Mouse (Mus musculus): ENCODE measurements around the gene Ecd. TPM values are rescaled to one million over a fixed set of nuclear protein-coding genes. Genes with fewer than 3 reads are reported as not detected.

Ecd gene
- total RNA-seq (2021), result 10 to 100 TPM; 31.4 to 31.8 TPM

GRCm38 (mm10) chr14:20347991-20348541 lies at the start of gene Ecd, which contains the start of gene Fam149b:
TSS of gene Ecd (minus strand) at chr14:20348121.
TSS of gene Fam149b (plus strand) at chr14:20348162.
- peak; percentile 96 to 98 for DNase-seq
- intact Hi-C loops (cut with DNase I), result no loop called here

DNA sequence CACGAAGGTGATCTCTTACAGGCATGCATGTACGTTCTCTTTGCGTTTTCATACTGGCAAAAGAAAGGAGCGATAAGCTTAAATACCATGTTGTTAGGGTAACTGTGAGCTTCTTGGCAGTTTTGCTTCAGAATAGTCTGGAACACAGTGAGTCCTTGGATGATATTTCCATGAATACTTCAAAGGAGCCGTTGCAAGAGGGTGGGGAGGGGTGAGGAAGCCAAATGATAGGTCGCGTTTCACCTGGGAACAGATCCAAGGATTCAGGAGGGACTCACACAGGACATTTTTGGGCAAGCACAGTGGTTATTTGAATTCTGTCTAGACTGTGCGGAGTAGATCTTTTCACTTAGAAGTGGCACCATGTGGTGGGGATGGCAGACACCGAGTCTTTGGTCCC lies 49.3 kb upstream of the Ecd start:
- intact Hi-C loops (cut with DNase I), result loop anchor here (10.0 kb wide), 1 partner anchor 268 kb away; the partner anchor contains the start of gene Synpo2l
- no peak for DNase-seq

- peak; percentile 96 for DNase-seq
- intact Hi-C loops (cut with DNase I), result loop anchor here (10.0 kb wide), 1 partner anchor 271 kb away; the partner anchor contains the start of gene Synpo2l
Observed at GRCm38 (mm10) chr14:20393205-20393913, 45.4 kb upstream of the Ecd start, which contains the start of gene Mrps16. TSS of gene Mrps16 (minus strand) at chr14:20393634.

- DNase-seq, result no peak
- intact Hi-C loops (cut with DNase I), result loop anchor here (10.0 kb wide), 1 partner anchor 272 kb away; the partner anchor contains the start of gene Synpo2l
Observed at GRCm38 (mm10) chr14:20392326-20392725, 44.4 kb upstream of the Ecd start.

DNA sequence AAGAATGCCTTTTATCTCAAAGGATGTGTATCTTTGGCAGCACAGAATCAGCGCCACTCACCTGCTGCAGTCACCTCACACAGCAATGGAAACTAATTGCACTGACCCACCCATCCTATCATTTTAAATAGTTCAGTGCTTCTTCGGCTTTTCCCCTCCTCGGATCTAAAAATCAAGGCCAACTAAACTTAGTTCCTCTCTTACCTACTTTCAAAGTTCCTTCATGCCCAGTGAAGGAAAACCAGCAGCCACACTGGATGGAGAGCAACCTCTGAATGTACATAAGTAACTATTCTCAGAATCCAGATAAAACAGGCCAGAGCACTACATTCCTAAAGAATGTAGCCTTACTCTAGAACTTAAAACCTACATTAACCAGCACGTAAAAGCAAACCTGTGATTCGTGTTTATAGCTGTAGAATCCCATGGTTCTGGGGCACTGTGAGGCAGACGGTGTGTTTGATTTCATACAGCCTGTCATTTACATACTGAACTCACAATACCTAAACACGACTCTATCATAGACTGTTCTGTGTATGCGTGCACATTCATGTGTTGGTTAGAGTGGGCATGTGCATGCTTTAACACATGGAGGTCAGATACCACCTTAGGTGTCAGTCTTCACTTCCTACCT lies 41.6 kb upstream of the Ecd start:
- intact Hi-C loops (cut with DNase I), result loop anchor here (10.0 kb wide), 1 partner anchor 275 kb away; the partner anchor contains the start of gene Synpo2l

GRCm38 (mm10) chr14:20388441-20389129 lies 40.7 kb upstream of the Ecd start, which contains the start of gene Dnajc9:
TSS of gene Dnajc9 (minus strand) at chr14:20388910.
- DNase-seq, result peak; percentile 97
- intact Hi-C loops (cut with DNase I), result no loop called here

More for the DNA sequence above, 41.6 kb upstream of the Ecd start:
- DNase-seq, result no peak

GRCm38 (mm10) chr14:20379753-20380430 lies 32.0 kb upstream of the Ecd start:
- no peak for DNase-seq
- intact Hi-C loops (cut with DNase I), result no loop called here

- DNase-seq, result no peak
- intact Hi-C loops (cut with DNase I), result no loop called here
Observed at GRCm38 (mm10) chr14:20379087-20379640, 31.2 kb upstream of the Ecd start.

- intact Hi-C loops (cut with DNase I), result no loop called here
- DNase-seq, result peak; percentile 68 to 69
Observed at GRCm38 (mm10) chr14:20378313-20379061, 30.6 kb upstream of the Ecd start.

- intact Hi-C loops (cut with DNase I), result no loop called here
- DNase-seq, result no peak
Observed at GRCm38 (mm10) chr14:20377112-20377521, 29.2 kb upstream of the Ecd start.

DNA sequence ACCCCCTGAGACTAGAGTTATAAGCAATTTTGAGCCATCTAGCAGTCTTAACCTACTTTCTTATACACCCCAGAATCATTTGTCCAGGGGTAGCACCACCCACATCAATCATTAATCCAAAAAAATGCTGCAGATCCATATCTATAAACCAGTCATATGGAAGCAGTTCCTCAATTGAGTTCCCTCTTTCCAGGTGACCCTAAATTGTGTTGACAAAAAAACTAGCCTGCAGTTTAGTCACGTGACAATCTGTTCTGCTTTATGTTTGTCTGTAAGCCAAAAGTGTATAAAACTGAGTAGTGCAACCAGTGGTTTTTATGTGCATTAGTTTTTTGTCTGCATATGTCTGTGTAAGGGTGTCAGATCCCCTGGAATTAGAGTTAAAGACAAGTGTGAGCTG lies 23.9 kb upstream of the Ecd start:
- no peak for DNase-seq
- intact Hi-C loops (cut with DNase I), result no loop called here

GRCm38 (mm10) chr14:20370798-20371197 lies 22.9 kb upstream of the Ecd start:
- DNase-seq, result no peak
- intact Hi-C loops (cut with DNase I), result no loop called here

DNA sequence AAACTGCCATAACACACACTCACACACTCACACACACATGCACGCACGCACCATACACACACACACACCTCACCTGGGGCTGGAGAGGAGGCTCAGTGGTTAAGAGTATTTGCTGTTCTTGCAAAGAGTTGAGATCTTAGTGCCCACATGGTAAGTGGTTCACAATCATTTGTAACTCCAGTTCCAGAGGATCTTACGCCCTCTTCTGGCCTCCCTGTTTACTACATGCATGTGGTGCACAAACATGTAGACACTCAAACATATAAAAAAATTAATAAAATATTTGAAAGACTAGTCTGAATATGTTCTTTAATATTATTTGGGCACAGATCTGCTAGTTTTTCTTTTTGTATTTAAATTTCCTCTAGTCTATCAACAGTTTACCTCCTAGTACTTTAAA lies 20.4 kb upstream of the Ecd start:
- intact Hi-C loops (cut with DNase I), result no loop called here
- DNase-seq, result no peak

GRCm38 (mm10) chr14:20363230-20363629 lies 15.3 kb upstream of the Ecd start:
- no peak for DNase-seq
- intact Hi-C loops (cut with DNase I), result no loop called here

DNA sequence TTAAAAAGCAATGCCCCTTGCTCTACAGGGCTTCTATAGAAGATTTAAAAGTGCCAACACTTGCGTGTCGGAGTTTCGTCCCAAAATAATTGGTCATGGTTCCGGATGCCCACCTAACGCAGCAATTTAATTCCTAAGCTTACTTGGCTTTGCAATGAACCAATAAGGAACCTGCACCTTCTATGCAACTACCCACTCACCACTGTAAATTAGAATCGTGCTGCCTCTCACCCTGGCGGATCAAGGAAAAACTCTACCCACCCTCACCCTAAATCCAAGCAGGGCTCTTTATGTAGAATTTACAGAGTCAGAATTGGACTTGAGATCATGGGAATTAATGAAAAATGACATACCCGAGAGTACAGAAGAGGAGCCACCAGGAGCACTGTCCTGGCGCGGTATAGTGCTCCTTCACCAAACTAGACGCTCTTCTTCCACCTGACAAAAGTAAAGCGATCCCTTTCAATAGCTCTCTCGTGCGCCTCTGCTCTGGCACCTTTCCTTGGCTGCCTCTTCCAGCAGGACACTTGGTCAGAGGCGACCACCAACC lies 405 bp downstream of the Ecd start:
- intact Hi-C loops (cut with DNase I), result no loop called here
- DNase-seq, result no peak

DNA sequence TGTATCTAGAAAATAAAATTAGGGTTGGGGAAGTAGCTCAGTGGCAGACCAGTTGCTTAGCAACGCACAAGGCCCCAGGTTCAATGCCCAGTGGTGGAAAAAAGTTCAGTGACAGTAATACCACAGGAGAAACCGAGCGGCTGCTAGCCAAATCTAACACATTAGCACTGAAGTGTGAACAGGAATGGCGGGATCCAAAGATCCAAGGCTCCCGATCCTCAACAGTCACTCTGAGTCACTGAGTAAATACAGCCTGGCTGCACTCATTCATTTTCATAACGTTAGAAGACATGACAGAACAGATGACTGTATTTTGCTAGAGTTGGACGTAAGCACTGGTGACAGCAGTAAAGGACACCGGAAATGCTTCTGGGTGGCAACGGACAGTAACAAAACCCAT lies 2.0 kb downstream of the Ecd start:
- intact Hi-C loops (cut with DNase I), result no loop called here
- no peak for DNase-seq

DNA sequence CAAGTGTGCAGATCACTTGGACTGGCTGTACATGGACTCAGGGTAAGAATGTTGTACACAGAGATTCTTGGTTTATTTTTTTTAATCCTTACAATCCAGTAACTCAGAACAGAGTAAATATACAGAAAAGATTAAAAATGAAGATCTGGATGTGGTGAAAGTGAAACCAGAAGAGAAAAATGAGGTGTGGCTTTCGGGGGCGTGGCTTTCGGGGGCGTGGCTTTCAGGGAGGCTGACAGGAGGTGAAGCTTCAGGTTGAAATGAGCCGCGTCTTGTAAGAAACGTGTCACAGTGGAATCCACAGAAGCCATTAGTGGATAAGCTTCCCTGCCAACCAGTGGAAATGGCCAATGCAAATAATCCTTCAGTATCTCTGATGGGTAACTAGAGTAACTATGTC lies 7.1 kb downstream of the Ecd start:
- intact Hi-C loops (cut with DNase I), result no loop called here
- no peak for DNase-seq

GRCm38 (mm10) chr14:20340149-20340548 lies 7.8 kb downstream of the Ecd start:
- DNase-seq, result peak; percentile 44 to 48
- intact Hi-C loops (cut with DNase I), result no loop called here

DNA sequence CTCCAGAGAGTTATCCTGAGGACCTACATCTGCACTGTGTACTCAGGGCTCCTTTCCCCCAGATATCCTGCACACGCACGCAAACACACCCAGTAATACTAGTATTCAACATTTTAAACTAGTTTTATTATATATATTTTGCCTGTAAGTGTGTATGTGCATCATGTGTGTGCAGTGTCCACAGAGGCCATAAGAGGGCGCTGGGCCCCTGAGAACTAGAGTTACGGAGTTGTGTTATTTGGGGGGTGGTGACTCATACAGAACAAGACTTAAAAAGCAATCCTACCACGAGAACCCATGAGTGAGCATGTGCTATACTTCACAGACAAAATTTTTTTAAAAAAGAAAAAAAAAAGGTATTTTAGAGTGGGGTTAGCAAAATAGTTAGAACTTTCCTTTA lies 8.5 kb downstream of the Ecd start:
- intact Hi-C loops (cut with DNase I), result no loop called here
- no peak for DNase-seq

Measured in heart, postnatal 10 days (tissue).